Mouse (Mus musculus) right cerebral cortex, postnatal 25 days (tissue): ENCODE measurements around the gene 1700011L22Rik.

Source experiments
- DNase-seq: peaks from one replicate; pipeline ENCODE4 v3.0.0; 2022

The 1700011L22Rik gene

DNA sequence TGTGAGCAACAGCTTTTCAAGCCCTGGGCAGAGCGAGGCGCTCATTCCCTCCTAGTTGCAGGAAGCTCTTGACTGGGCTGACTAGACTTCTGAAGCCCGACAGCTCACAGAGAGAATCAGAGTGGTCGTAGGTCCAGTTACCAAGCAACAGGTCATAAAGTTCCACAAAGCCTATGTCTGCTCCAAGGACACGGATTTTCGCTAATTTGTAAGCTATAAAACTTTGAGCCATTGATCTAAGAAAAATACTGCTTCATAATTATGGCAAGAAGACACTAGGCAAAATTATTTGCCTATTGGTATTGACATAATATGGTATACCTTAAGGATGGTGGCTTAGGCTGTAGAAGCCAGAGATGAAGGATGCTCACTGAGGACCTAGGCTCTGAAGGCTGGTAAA lies at the start of gene 1700011L22Rik:
1700011L22Rik (minus strand) TSS at position 101 of the 400 bp plus-strand sequence.
- no peak for DNase-seq

DNA sequence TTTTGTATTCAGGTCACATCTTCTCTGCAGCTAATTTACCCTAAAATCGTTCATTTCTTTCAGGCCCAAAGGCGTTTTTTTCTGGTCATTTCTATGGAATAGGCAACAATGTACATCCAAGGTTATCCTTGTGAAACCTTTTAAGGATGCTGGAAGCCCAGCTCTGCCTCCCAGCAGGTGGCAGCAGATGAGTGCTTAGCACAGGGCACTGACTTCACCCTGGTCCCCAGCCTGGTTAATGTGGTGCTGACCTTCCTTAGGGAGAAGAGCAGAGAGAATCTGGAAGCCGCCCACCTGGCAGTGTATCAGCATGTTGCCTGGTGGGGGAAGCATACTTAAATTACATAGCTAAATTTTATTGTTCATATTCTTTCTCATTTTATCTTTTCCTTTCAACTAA lies 49.4 kb upstream of the 1700011L22Rik start:
- DNase-seq, result peak; percentile 47

DNA sequence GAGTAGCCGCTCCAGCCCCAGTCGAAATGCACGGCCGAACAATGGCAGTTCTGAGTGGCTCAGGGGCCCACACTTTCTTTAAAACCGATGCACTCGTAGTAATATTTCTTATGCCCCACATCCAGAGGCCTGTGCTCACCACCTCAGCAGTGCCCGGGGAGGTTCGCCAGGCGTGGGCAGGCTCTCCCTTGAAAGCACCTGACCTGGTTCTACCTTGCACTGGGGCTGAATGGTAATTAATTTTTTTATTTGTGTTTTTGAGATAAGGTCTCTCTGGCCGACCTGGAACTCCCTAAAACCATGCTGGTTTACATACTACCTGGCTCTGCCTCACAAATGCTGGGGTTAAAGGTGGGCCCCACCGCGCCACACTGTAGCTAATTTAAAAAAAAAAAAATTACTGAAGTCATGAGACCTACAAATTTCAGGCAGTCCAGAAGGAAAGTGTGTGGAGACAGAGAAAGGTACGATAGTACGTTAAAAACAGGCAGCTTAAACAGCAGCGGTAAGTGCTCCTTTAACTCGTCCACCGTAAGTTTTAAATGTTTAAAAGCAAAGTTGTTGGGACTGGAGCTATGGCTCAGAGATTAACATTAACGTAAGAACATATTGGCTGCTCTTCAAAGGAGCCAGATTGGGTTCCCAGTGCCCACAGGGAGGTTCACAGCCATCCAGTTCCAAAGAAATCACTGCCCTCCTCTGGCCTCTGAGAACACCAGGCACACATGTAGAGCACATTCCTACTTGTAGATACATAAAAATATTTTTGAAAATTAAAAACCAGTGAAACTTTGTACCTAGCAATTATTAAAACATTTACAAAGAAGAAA lies 47.1 kb upstream of the 1700011L22Rik start:
- DNase-seq, result no peak

- peak; percentile 99 for DNase-seq
These were observed 46.4 kb upstream of the 1700011L22Rik start, which contains the start of gene Mmaa for GRCm38 (mm10) chr8:79294610-79295275. Gene Mmaa (minus strand): TSS chr8:79294937.

DNA sequence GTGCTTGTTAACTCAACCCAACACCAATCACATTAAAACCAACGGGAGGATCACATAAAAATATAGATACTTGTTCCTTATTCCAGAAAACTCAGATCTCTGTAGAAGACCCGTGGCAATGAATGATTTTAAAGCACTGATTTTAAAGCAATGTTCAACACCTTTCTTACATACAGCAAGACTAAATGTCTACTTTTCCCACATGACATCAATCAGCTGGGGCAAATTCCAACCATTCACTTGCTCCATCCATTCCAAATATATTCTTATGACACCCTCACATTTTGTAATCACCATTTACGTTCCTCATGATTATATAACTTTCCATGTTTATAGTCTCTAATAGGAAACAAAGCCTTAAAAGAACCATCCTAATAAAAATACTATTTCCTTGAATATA lies 45.5 kb upstream of the 1700011L22Rik start:
- no peak for DNase-seq

DNA sequence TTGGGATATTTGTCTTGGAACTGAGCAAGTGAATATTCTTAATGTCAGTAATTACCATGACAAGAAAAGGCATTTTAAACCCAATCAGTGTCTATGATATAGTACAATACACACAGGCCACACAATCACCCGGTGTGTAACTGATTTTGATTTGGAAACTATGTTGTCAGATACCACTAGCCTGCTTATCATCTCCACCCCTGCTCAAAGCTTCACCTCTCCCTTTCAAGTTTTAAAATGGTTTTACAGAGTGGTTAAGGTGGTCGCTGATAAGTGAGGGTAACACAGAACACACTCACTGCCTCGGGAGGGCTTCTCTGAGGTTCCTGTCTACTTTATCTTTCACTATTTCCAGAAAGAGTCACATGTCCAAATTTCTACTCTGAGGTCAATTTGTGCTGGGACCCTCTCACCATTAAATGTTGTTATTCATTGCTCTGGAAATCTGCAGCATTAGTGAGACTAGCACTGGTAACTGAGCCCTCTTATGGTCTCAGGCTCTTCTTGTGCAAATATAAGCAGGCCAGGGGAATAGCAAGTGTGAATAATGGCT lies 44.4 kb upstream of the 1700011L22Rik start:
- DNase-seq, result no peak

DNA sequence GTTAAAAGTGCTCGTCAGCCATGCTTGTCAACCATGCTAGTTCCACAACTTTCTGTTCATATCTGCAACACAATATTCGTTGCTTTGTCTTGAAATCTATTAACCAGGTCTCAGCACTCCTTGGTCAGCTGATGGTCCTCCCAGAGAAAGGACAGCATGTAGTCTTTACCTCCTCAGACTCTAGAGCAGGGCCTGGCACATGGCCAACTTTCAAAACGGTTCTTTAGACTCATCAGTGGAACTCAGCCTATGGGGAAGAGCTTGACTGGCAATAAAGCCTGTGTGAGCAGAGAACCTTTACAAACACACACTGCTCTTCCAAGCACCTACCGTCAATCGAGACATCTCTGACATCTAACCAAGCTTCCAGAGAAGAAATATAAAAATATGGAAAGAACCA lies 41.2 kb upstream of the 1700011L22Rik start:
- no peak for DNase-seq

- DNase-seq, result no peak
These were observed 40.3 kb upstream of the 1700011L22Rik start for GRCm38 (mm10) chr8:79288681-79289080.

- no peak for DNase-seq
These were observed 39.9 kb upstream of the 1700011L22Rik start for GRCm38 (mm10) chr8:79288250-79288649.

GRCm38 (mm10) chr8:79286424-79286823 lies 38.1 kb upstream of the 1700011L22Rik start:
- no peak for DNase-seq

- no peak for DNase-seq
These were observed 36.3 kb upstream of the 1700011L22Rik start for GRCm38 (mm10) chr8:79284626-79285025.

GRCm38 (mm10) chr8:79281376-79281890 lies 33.1 kb upstream of the 1700011L22Rik start:
- DNase-seq, result no peak

DNA sequence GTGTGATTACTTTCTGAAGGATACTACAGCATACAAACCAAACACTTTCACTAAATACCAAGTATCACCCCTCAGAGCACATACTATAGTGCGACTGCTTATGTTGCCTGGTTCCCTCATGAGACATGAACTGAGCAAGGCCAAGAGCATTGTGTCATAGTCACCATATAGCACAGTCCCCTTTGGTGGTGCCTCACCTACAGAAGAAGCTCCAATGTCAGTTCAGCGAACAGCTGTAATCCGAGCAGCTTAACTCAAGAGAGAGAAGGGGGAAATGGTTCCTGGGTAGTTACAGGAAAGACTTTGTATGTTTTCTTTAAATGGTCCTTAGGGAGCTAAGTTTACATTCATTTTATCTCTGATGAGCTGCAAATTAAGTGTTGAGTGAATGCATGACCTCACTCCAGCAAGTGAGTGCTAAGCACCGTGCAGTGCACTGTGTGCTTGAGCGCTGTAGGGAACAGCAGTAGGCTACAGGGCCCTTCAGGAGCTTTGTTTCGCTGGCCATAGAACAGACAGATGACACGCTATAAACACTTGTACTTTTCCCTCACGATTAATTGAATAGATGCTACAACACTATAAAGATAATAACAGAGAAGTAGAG lies 29.0 kb upstream of the 1700011L22Rik start:
- DNase-seq, result no peak

- DNase-seq, result no peak
These were observed 26.6 kb upstream of the 1700011L22Rik start for GRCm38 (mm10) chr8:79274940-79275339.

DNA sequence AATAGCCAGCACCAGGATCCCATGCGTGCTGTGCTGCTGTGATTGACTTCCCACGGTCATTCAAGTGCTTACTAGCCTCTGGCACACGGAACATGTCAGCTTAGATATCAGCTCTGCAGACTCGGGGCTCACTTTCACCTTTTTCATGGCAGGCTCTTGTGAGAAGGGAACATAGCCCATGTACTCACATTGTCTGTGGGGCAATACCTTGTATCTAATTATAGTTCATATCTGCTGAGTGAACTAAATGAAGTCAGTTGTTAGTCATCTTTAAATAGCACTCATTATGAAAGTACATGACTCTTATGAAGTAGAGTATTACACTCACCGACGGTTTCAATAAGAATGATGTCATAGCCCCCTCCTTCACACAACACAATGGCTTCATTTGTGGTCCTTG lies 25.4 kb upstream of the 1700011L22Rik start:
- no peak for DNase-seq

GRCm38 (mm10) chr8:79272676-79273075 lies 24.3 kb upstream of the 1700011L22Rik start:
- no peak for DNase-seq

- DNase-seq, result no peak
These were observed 20.6 kb upstream of the 1700011L22Rik start for GRCm38 (mm10) chr8:79268921-79269320.

- no peak for DNase-seq
These were observed 13.6 kb upstream of the 1700011L22Rik start for GRCm38 (mm10) chr8:79261920-79262319.

- no peak for DNase-seq
These were observed 7.8 kb upstream of the 1700011L22Rik start for GRCm38 (mm10) chr8:79256076-79256705.

GRCm38 (mm10) chr8:79253742-79254141 lies 5.4 kb upstream of the 1700011L22Rik start:
- DNase-seq, result no peak

GRCm38 (mm10) chr8:79243422-79243821 lies 4.9 kb downstream of the 1700011L22Rik start:
- no peak for DNase-seq

DNA sequence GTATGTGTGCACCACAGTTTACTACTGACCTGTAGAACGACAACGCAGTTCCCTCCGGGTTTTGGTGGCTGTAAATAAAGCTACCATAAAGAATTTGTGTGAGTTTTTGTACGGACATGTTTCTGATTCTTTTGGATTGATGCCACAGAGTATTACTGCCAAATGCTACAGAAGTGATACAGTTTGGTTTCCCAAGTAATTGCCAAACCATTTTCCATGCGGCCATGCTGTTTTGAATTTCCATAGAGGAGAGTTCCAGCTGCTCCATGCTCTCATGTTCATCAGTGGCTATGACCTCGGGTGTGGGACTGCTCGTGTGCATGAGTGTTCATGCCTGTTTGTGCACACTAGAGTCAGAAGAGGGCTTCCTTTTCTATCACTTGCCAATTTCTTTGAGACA lies 8.4 kb downstream of the 1700011L22Rik start:
- no peak for DNase-seq

GRCm38 (mm10) chr8:79239320-79239719 lies 9.1 kb downstream of the 1700011L22Rik start:
- DNase-seq, result no peak
